ENCODE assay signal across 21 mouse cellular contexts in genomic region chr13:12408343-12409066, GRCm38 (mm10). TPM values are rescaled to one million over a fixed set of nuclear protein-coding genes. Genes with fewer than 3 reads are reported as not detected.
DNase-seq lines count a peak whose midpoint lies in the region; ATAC-seq and TF ChIP-seq lines count a peak whose summit lies in the region.
"Had no signal": no experiment of that assay in that cellular context is flagged by ENCODE, and none has a peak within 500 bp of the region (broad histone marks: within the 10 kb centered on the region; RNA-seq: fewer than 3 reads in every experiment).

No protein-coding gene starts in this region.

- no peaks in the 10 kb centered on the region for H3K4me1 ChIP-seq in lung, postnatal 0 days (ENCODE audit: insufficient read depth, low read depth, low read length)
- no peaks in the 10 kb centered on the region for H3K4me1 ChIP-seq in brown adipose tissue, adult 24 weeks (ENCODE audit: control insufficient read depth, insufficient read depth, insufficient read length, low read length)
- H3K4me1 ChIP-seq in heart, embryonic 10.5 days = no peaks in the 10 kb centered on the region
- H3K4me1 ChIP-seq: hindbrain, embryonic 15.5 days; limb, embryonic 12.5 days; neural tube, embryonic 12.5 days had no signal

- WGBS in lung, postnatal 0 days = 81% methylated on average over 9 of the region's 9 CpGs
- WGBS in heart, embryonic 10.5 days = 93% methylated on average over 9 of the region's 9 CpGs

- no peak overlapping the region for H3K27ac ChIP-seq in lung, postnatal 0 days (ENCODE audit: low read length)
- 0 out of 2 replicates have a peak overlapping the region, but pooled peaks have one; percentile 17 for H3K27ac ChIP-seq in brown adipose tissue, adult 24 weeks (replicated peaks; ENCODE audit: low read depth, low read length)
- H3K27ac ChIP-seq in heart, embryonic 10.5 days = no peak overlapping the region
- H3K27ac ChIP-seq: hindbrain, embryonic 15.5 days; kidney, postnatal 0 days; limb, embryonic 12.5 days; neural tube, embryonic 12.5 days had no signal

- peak; percentile 82 for DNase-seq in heart, adult 11 months
- DNase-seq in heart, postnatal 25 days (ENCODE audit: low spot score) = no peak
- peak; percentile 66 for DNase-seq in lung, postnatal 0 days (ENCODE audit: low spot score)
- no peak for DNase-seq in lung, postnatal 14 days
- no peak for DNase-seq in ovary, postnatal 14 days (ENCODE audit: low spot score)
- DNase-seq in heart, embryonic 10.5 days (ENCODE audit: low spot score) = no peak
- DNase-seq: adrenal gland, adult 8-10 months; cerebellum, adult 9-10 months; forebrain, postnatal 0 days; gastrocnemius, postnatal 10 days; heart, postnatal 14 days; midbrain, embryonic 14.5 days; thymus, postnatal 36 days had no signal

- H3K9me3 ChIP-seq in lung, postnatal 0 days (ENCODE audit: low read length) = no peaks in the 10 kb centered on the region
- no peaks in the 10 kb centered on the region for H3K9me3 ChIP-seq in heart, embryonic 10.5 days
- H3K9me3 ChIP-seq: hindbrain, embryonic 15.5 days; limb, embryonic 12.5 days; neural tube, embryonic 12.5 days had no signal

- no peak overlapping the region for H3K9ac ChIP-seq in lung, postnatal 0 days (replicated peaks; ENCODE audit: low read depth)
- H3K9ac ChIP-seq: forebrain, postnatal 0 days; hindbrain, embryonic 15.5 days; limb, embryonic 12.5 days; neural tube, embryonic 12.5 days had no signal

- peak; percentile 68 for ATAC-seq in lung, postnatal 0 days
- peak; percentile 68 for ATAC-seq in monocyte, adult 5-6 weeks (replicated peaks; ENCODE audit: insufficient number of reproducible peaks, low FRiP score, low TSS enrichment, poor library complexity, severe bottlenecking)
- ATAC-seq: forebrain, postnatal 0 days; intestine, postnatal 0 days had no signal

- TF ChIP-seq EP300 in lung, postnatal 0 days (IDR thresholded peaks at IDR 0.05) = peak; percentile 52

- no peak for TF ChIP-seq CTCF in lung, postnatal 0 days (IDR thresholded peaks at IDR 0.05)

- H3K36me3 ChIP-seq in lung, postnatal 0 days (ENCODE audit: insufficient read depth, low read length) = 0 out of 2 replicates have a peak, but pooled peaks cover 14% of the 10 kb centered on the region
- H3K36me3 ChIP-seq in heart, embryonic 10.5 days = peaks cover 81% of the 10 kb centered on the region

- H3K4me3 ChIP-seq in lung, postnatal 0 days (ENCODE audit: low read depth, low read length) = no peak overlapping the region
- no peak overlapping the region for H3K4me3 ChIP-seq in brown adipose tissue, adult 24 weeks (ENCODE audit: insufficient read depth, low read depth, low read length)
- H3K4me3 ChIP-seq in heart, embryonic 10.5 days = no peak overlapping the region
- H3K4me3 ChIP-seq: hindbrain, embryonic 15.5 days; limb, embryonic 12.5 days; neural tube, embryonic 12.5 days had no signal

- H3K27me3 ChIP-seq in lung, postnatal 0 days (replicated peaks; ENCODE audit: insufficient read depth, low read length) = no peaks in the 10 kb centered on the region
- H3K27me3 ChIP-seq in heart, embryonic 10.5 days (ENCODE audit: insufficient read depth, poor library complexity, severe bottlenecking) = no peaks in the 10 kb centered on the region
- H3K27me3 ChIP-seq: hindbrain, embryonic 15.5 days; limb, embryonic 12.5 days; neural tube, embryonic 12.5 days had no signal

- intact Hi-C loops in heart, postnatal 25 days (cut with DNase I) = no loop called here

- no peak overlapping the region for H3K4me2 ChIP-seq in lung, postnatal 0 days (replicated peaks; ENCODE audit: low read depth, low read length)
- H3K4me2 ChIP-seq: heart, embryonic 11.5 days; hindbrain, embryonic 15.5 days; limb, embryonic 12.5 days; neural tube, embryonic 12.5 days had no signal

RNA-seq across cellular contexts. Expression of gene Heatr1, which starts 13.7 kb away (rescaled TPM):
- total RNA-seq in heart, postnatal 25 days (2021) = 10 to 100 TPM; 13.8 to 16.7 TPM
- 7.7 TPM in 2 replicates for polyA plus RNA-seq in lung, postnatal 0 days (2015; fragmentation: Nextera tagmentation; extraction: Ambion mirVana)
- 6.4 and 8.1 TPM in 2 replicates for polyA plus RNA-seq in brown adipose tissue, adult 24 weeks (2012; ENCODE audit: insufficient read depth, insufficient read length, missing spikeins)
- total RNA-seq in monocyte, adult 5-6 weeks (2017) = 42.5 to 69.4 TPM (median 42.8 TPM) in 3 replicates
- polyA plus RNA-seq in heart, embryonic 10.5 days (2016; fragmentation: Nextera tagmentation; extraction: Ambion mirVana) = 21.1 and 25.7 TPM in 2 replicates

RNA-seq across cellular contexts. Expression of gene Lgals8, which starts 56.2 kb away (rescaled TPM):
- 10 to 100 TPM; 32.4 to 37.8 TPM for total RNA-seq in heart, postnatal 25 days (2021)
- polyA plus RNA-seq in lung, postnatal 0 days (2015; fragmentation: Nextera tagmentation; extraction: Ambion mirVana) = 28.4 and 33.1 TPM in 2 replicates
- 29.8 and 36.4 TPM in 2 replicates for polyA plus RNA-seq in brown adipose tissue, adult 24 weeks (2012; ENCODE audit: insufficient read depth, insufficient read length, missing spikeins)
- 80.7 to 119 TPM (median 108 TPM) in 3 replicates for total RNA-seq in monocyte, adult 5-6 weeks (2017)
- 10.5 and 11.2 TPM in 2 replicates for polyA plus RNA-seq in heart, embryonic 10.5 days (2016; fragmentation: Nextera tagmentation; extraction: Ambion mirVana)

Comparison
In these comparisons a context has a peak if more than half of its experiments do, and no peak if none do; other contexts are left out.
1. DNase-seq: peak in heart, adult 11 months (single experiment) and lung, postnatal 0 days (single experiment); none in heart, postnatal 25 days (single experiment), lung, postnatal 14 days (single experiment), ovary, postnatal 14 days (single experiment) and heart, embryonic 10.5 days (single experiment).